Mouse (Mus musculus) retina, postnatal 7 days (tissue): ENCODE results near the gene Prkn.
"Not testable (repeated sequence)": the region's sequence is repeated elsewhere in the genome, so short reads cannot be mapped to it uniquely, and the experiment has no call there.

Experiments
- DNase-seq: peaks from one replicate; pipeline ENCODE4 v3.0.0-alpha.2; 2012; ENCODE audit warnings: low read depth, low spot score

Gene Prkn

GRCm38 (mm10) chr17:11127217-11127616 lies 287.0 kb downstream of the Prkn start:
- DNase-seq: no peak

GRCm38 (mm10) chr17:11130919-11131318 lies 290.7 kb downstream of the Prkn start:
- DNase-seq: no peak

GRCm38 (mm10) chr17:11142321-11142720 lies 302.1 kb downstream of the Prkn start:
- no peak for DNase-seq

- no peak for DNase-seq
These were observed 315.9 kb downstream of the Prkn start for GRCm38 (mm10) chr17:11156119-11156518.

- DNase-seq: no peak
These were observed 317.4 kb downstream of the Prkn start for GRCm38 (mm10) chr17:11157536-11157935.

DNA sequence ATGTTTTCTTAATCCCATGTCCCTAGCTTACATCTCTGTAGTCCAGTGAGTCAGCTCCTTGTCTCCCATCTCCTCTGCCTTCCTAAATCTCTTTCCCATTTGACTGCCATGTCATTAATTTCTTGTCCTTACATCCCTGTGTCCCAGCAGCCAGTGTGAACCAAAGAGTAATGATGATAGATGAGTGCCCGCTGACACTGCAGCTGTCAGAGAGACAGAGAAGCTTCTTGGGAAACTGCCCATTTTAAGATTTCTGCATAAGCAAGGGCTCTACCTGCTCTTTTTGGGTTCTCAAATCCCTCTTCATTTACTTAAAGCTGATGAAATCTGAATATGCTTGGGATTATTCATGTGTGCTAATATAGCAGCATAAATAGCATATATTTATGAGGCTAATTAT lies 321.3 kb downstream of the Prkn start:
- no peak for DNase-seq

DNA sequence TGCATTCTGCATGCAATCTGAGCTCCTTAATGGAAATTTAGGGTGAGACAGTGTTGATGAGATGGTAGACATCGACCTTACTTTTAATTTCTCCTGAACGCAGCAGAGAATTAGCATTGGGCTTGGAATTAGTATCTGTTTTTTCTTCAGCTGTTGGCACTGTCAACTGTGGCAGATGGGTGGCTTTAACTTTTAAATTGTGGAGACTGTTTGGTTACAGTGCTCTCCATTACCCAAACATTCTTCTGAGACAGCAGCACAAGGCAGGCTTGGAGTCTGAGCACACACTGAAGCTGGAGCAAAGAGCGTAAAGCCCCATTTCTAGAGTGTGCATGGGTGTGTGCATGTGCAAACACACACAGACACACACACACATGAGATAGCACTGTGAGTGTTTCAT lies 322.6 kb downstream of the Prkn start:
- DNase-seq: no peak

DNA sequence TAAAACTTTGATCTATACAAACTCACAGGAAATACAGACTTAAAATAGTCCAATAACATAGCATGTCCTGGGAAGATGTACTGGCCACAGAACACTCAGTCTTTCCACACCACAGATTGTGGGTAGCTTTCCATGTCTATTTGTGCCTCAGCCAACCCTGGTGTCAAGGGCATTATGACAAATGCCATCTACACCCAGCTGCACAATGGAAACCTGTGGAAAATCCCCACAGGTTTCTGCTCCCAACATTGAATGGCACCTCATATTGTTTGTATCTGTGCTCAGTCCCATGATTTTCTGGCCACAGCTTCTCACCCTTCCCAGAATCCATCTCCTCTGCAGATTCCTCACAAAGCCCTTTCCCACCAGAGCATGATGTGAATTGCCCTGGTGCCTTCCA lies 347.2 kb downstream of the Prkn start:
- no peak for DNase-seq

GRCm38 (mm10) chr17:11188494-11188893 lies 348.3 kb downstream of the Prkn start:
- no peak for DNase-seq

DNA sequence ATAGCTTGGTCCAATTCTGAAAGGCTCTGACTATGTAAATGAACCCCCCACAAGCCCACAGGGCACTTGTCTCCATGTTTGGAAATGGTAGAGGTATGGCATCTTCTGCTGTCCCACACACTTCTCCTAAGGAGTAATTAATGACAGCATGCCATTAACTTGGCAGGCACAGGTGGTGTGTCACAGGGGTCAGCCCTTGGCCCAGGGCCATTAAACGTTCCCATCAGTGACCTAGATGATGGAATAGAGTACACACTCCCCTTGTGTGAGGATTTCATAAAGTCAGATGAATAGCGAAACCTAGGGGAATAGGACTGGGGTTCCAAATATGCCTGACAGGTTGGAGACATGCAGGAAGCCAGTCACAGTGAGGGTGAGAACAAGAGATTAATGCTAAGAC lies 350.1 kb downstream of the Prkn start:
- no peak for DNase-seq

- DNase-seq: no peak
These were observed 357.9 kb downstream of the Prkn start for GRCm38 (mm10) chr17:11198134-11198533.

DNA sequence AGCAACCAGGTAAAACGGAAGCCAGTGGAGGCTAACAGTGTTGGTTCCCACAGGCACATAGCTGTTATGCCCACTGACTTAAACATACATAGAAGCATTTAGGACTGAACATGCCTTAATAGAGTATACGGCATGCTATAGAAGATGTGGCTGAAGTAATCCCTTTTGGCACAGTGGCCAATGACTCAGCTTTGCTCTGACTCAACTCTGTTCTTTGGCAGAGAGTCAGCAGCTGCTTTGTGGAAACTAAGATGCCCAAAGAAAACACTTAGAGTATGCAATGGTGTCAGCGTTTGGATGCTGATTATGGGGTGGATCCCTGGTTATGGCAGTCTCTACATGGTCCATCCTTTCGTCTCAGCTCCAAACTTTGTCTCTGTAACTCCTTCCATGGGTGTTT lies 368.9 kb downstream of the Prkn start:
- not testable (repeated sequence) for DNase-seq

- no peak for DNase-seq
These were observed 370.8 kb downstream of the Prkn start for GRCm38 (mm10) chr17:11211006-11211405.

DNA sequence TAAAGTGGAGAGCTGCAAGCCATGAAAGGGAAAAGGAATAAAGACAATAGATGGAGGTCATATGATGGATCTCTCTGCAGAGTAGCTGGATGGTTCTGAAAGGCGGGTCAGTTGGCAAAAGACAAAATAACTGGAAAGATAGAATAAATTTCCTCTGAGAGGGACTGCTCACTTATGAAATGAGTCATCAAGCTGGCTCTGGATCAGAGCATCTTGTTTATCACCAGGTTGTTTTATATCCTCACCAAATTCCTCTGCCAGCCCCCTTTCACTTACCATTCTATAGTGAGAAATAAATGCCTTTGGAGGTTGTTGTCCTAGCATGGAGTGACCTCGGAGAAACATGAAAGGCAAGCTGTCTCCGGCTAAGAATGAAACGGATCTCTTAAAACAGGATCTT lies 371.4 kb downstream of the Prkn start:
- DNase-seq: no peak

GRCm38 (mm10) chr17:11213689-11214088 lies 373.5 kb downstream of the Prkn start:
- no peak for DNase-seq

GRCm38 (mm10) chr17:11229011-11229410 lies 388.8 kb downstream of the Prkn start:
- no peak for DNase-seq

- no peak for DNase-seq
These were observed 389.2 kb downstream of the Prkn start for GRCm38 (mm10) chr17:11229426-11229825.

DNA sequence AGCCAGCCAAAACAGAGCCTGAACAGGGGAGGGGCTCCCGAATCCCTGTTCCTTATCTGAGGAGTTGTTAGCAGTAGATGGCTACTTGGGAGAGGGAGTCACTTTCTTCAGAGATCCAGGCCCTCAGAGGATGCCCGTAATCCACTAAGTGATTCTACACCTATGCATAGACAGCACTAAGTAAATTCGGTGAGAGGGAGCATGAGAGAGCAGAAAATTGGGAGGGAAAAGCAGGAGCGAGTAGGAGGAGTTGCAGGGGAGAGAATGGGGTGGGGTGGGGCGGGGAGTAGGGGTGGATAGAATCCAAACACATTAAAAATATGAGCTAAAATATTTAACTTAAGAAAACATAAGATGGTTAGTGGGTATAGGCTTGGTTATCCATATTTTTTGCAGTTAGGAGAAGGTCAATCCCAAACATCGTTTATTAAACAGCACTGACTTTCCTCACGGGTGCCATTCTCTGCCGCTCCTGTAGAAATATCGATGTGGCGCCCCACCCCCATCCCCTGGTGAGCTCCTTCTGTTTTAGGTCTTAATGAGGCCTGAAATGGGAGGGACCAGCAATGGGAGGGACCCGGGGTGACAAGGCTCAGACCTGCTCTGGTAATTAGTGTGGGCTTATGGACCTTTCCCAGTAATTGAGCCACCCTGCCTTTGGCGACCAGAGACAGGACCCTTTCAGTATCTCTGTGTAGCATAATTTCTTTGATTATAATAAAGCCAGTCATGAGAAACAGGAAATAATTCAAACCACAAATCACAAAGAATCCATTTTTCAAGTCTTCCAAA lies 390.6 kb downstream of the Prkn start:
- DNase-seq: no peak

GRCm38 (mm10) chr17:11235273-11235672 lies 395.1 kb downstream of the Prkn start:
- DNase-seq: no peak

GRCm38 (mm10) chr17:11245040-11245439 lies 404.9 kb downstream of the Prkn start:
- no peak for DNase-seq

- DNase-seq: no peak
These were observed 409.0 kb downstream of the Prkn start for GRCm38 (mm10) chr17:11249216-11249615.

DNA sequence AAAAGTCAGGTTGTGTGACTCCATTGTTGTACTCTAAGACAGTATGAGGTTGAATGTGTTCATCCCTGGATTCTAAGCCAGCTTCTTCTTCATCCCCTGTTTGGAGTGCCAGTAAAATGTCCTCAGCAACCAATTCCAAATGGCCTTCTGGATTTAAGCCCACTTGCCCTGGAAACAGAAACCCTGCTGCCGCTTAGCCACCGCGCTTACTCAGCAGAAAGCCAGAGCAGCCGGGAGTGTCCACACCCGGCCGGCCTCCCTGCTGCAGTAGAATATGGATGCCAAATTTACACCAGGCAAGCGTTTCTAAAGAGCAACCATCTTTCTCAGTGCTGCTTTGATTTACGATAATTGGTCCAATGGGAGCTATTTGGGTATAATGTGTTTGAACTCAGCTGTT lies 420.5 kb downstream of the Prkn start:
- no peak for DNase-seq

DNA sequence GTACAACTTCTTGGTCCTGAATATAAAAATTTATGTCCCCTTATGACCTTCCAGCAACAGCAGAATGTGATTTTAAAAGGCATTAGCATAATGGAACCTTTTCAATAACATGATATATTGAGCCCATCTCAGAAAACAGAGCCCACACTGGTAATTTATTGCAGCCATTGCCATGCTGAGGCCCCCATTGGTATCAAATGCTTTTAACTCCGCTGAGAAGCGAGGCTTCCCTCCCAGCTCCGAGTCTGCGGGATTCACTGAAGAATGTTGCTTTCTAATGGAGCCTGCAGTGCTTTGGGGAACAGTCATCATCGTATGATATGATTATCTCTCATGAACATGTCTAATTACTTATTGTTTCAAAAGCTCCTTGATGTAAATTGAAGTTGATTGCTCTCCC lies 421.5 kb downstream of the Prkn start:
- no peak for DNase-seq

DNA sequence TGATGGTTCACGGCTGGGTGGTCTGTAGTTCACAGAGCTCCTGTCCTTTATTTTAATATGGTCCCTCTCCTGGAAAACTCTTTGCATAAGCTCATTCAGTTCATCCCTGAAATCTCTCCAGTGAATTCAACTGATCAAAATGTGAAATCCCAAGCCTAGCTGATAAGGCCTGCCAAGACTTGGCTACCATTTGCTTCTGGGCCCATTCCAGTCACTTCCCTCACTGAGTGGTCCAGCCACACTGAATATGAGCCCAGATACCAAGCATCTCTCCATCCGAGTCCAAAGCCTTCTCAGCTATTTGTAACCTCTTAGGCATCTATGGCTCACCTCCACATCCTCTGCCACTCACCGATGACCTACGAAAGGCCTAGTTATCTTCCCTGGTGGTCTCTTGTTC lies 427.8 kb downstream of the Prkn start:
- DNase-seq: no peak
